Mouse (Mus musculus) brain, embryonic 14.5 days (tissue): ENCODE measurements around the gene Acot6.

ENCODE experiments used
- CTCF ChIP-seq: fragments of 200-500 bp; IDR thresholded peaks from 2 replicates; pipeline ENCODE4 v1.5.1; 2012; ENCODE audit warnings: inconsistent platforms, mild to moderate bottlenecking, moderate library complexity, borderline replicate concordance; ENCODE audit not compliant: insufficient read depth, insufficient read length; ENCODE audit errors: extremely low read depth
- POLR2A ChIP-seq: fragments of 200-500 bp; IDR thresholded peaks from 2 replicates; pipeline ENCODE4 v1.6.1; 2012; ENCODE audit warnings: mild to moderate bottlenecking, inconsistent platforms, borderline replicate concordance; ENCODE audit not compliant: poor library complexity, insufficient read depth, insufficient read length, severe bottlenecking; ENCODE audit errors: extremely low read depth

DNA sequence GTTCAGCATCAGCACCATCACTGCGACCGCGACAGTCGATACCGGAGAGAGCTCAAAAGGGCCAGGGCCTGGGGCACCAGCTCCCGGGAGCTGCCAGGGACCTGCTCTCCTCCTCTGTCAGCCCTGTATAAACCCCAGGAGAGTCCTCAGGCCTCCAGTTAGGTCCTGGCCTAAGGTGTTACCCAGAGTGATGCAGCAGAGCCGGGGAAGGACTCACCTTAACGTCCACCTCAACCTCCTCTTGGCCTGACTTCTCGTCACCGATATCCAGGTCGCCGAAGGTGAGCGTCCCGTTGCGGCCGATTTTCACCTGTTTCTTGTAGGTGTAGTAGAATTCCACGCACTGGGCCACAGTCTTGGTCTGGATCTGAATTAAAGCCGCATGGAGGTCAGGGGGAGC lies 55.8 kb downstream of the Acot6 start:
- TF ChIP-seq POLR2A (no peak), CTCF (no peak)
